Mouse (Mus musculus) limb, embryonic 12.5 days (tissue): ENCODE results near the gene Fndc9. TPM values are rescaled to one million over a fixed set of nuclear protein-coding genes. Genes with fewer than 3 reads are reported as not detected.

Experiments
- ATAC-seq: fragments of 200-750 bp; cut with Nextera tagmentation; 2 replicates; pipeline ENCODE4 v1.8.0; 2017; ENCODE audit warnings: low read depth, moderate TSS enrichment; ENCODE audit not compliant: insufficient number of reproducible peaks, insufficient read depth, low FRiP score, low TSS enrichment
- H3K27ac ChIP-seq: fragments of 300-500 bp; sonication (generic); 2 replicates; pipeline ENCODE4 v1.5.1; 2016; ENCODE audit warnings: mild to moderate bottlenecking, moderate library complexity
- H3K27me3 ChIP-seq: fragments of 300-500 bp; sonication (generic); 2 replicates; pipeline ENCODE4 v1.6.1; 2016; ENCODE audit warnings: mild to moderate bottlenecking, moderate library complexity
- H3K36me3 ChIP-seq: fragments of 300-500 bp; sonication (generic); 2 replicates; pipeline ENCODE4 v1.6.1; 2016; ENCODE audit warnings: mild to moderate bottlenecking, moderate library complexity
- H3K4me1 ChIP-seq: fragments of 300-500 bp; sonication (generic); replicated peaks from 2 replicates; pipeline ENCODE4 v1.6.1; 2016
- H3K4me2 ChIP-seq: fragments of 300-500 bp; sonication (generic); 2 replicates; pipeline ENCODE4 v1.6.1; 2016; ENCODE audit warnings: mild to moderate bottlenecking, moderate library complexity
- H3K4me3 ChIP-seq: fragments of 300-500 bp; sonication (generic); replicated peaks from 2 replicates; pipeline ENCODE4 v1.5.1; 2016; ENCODE audit warnings: mild to moderate bottlenecking
- H3K9ac ChIP-seq: fragments of 300-500 bp; sonication (generic); replicated peaks from 2 replicates; pipeline ENCODE4 v1.6.1; 2016; ENCODE audit warnings: mild to moderate bottlenecking, moderate library complexity
- H3K9me3 ChIP-seq: fragments of 300-500 bp; sonication (generic); 2 replicates; pipeline ENCODE4 v1.6.1; 2016; ENCODE audit warnings: mild to moderate bottlenecking, moderate library complexity
- WGBS: fragments of 180-500 bp; shearing (Covaris S2); methylation state at CpG from one replicate; pipeline ENCODE4 v1.1.7; 2016; 5-methylcytosine and 5-hydroxymethylcytosine counted together
- polyA plus RNA-seq: library from polyadenylated mRNA; unstranded; fragments of >200 nt; fragmentation: Nextera tagmentation; extraction: Ambion mirVana; gene quantifications from 2 replicates; pipeline ENCODE4 v1.2.1, GENCODE M21; 2016

Fndc9 gene
- 0.20 and 0.26 TPM in 2 replicates for polyA plus RNA-seq

GRCm38 (mm10) chr11:46235334-46235733, at the start of gene Fndc9:
Gene Fndc9 (plus strand): TSS chr11:46235531.
- H3K36me3 ChIP-seq: peaks cover 37% of the 10 kb centered on the region
- H3K4me1 ChIP-seq: no peaks in the 10 kb centered on the region
- no peak within 1 kb of the TSS for H3K9ac ChIP-seq
- H3K9me3 ChIP-seq: no peaks in the 10 kb centered on the region
- no peak within 1 kb of the TSS for H3K4me3 ChIP-seq
- ATAC-seq: no peak
- no peaks in the 10 kb centered on the region for H3K27me3 ChIP-seq
- no peak within 1 kb of the TSS for H3K4me2 ChIP-seq
- WGBS: 77% methylated on average over 11 of the region's 11 CpGs
- H3K27ac ChIP-seq: no peak within 1 kb of the TSS

DNA sequence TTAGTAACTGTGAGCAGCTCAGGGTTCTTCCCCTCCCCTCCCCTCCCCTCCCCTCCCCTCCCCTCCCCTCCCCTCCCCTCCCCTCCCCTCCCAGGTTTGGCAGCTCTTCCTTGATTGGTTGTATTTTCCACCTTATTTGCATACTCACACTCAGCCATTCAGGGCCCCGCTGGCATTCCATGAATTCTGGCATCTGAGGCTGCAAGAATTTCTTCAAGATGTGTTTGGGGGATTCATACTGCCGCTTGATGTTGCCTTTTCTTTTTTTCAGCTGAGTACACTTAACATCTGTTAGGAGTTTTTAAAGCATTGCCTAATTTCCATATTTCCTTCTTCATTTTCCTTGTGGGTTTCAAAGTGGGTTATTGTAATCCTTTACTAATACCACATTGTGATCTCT, 47.0 kb upstream of the Fndc9 start:
- Histone ChIP-seq H3K27me3 (no peaks in the 10 kb centered on the region), H3K36me3 (no peaks in the 10 kb centered on the region), H3K9me3 (no peaks in the 10 kb centered on the region), H3K27ac (no peak overlapping the region), H3K4me1 (peaks cover 12% of the 10 kb centered on the region), H3K4me2 (no peak overlapping the region), H3K9ac (no peak overlapping the region), H3K4me3 (no peak overlapping the region)
- no peak for ATAC-seq
- WGBS: 50% methylated on average over 1 of the region's 2 CpGs

GRCm38 (mm10) chr11:46194175-46194574, 41.2 kb upstream of the Fndc9 start:
- no peaks in the 10 kb centered on the region for H3K27me3 ChIP-seq
- H3K36me3 ChIP-seq: peaks cover 34% of the 10 kb centered on the region
- no peak overlapping the region for H3K27ac ChIP-seq
- peaks cover 4% of the 10 kb centered on the region for H3K4me1 ChIP-seq
- no peak overlapping the region for H3K4me3 ChIP-seq
- no peak for ATAC-seq
- H3K9me3 ChIP-seq: no peaks in the 10 kb centered on the region
- no peak overlapping the region for H3K9ac ChIP-seq
- 61% methylated on average over 4 of the region's 4 CpGs for WGBS
- H3K4me2 ChIP-seq: no peak overlapping the region

- H3K9ac ChIP-seq: no peak overlapping the region
- H3K4me2 ChIP-seq: no peak overlapping the region
- H3K27ac ChIP-seq: no peak overlapping the region
- peaks cover 8% of the 10 kb centered on the region; the same call in 1 of the 2 replicates for H3K4me1 ChIP-seq
- H3K27me3 ChIP-seq: no peaks in the 10 kb centered on the region
- no peak for ATAC-seq
- WGBS: 86% methylated on average over 11 of the region's 11 CpGs
- peaks cover 51% of the 10 kb centered on the region for H3K36me3 ChIP-seq
- H3K4me3 ChIP-seq: no peak overlapping the region
- H3K9me3 ChIP-seq: no peaks in the 10 kb centered on the region
Measured at GRCm38 (mm10) chr11:46200664-46201063, 34.7 kb upstream of the Fndc9 start.

GRCm38 (mm10) chr11:46201636-46202546, 33.4 kb upstream of the Fndc9 start:
- H3K36me3 ChIP-seq: peaks cover 53% of the 10 kb centered on the region
- 47% methylated on average over 20 of the region's 20 CpGs for WGBS
- H3K27me3 ChIP-seq: no peaks in the 10 kb centered on the region
- peaks cover 14% of the 10 kb centered on the region; the same call in 1 of the 2 replicates for H3K4me1 ChIP-seq
- H3K4me2 ChIP-seq: no peak overlapping the region
- H3K9ac ChIP-seq: no peak overlapping the region
- no peak overlapping the region for H3K4me3 ChIP-seq
- no peak overlapping the region for H3K27ac ChIP-seq
- H3K9me3 ChIP-seq: no peaks in the 10 kb centered on the region
- no peak for ATAC-seq

GRCm38 (mm10) chr11:46202547-46202887, 32.8 kb upstream of the Fndc9 start:
- no peak for ATAC-seq
- Histone ChIP-seq H3K9me3 (no peaks in the 10 kb centered on the region), H3K4me3 (no peak overlapping the region), H3K9ac (no peak overlapping the region), H3K36me3 (peaks cover 56% of the 10 kb centered on the region), H3K4me2 (no peak overlapping the region), H3K27ac (no peak overlapping the region), H3K27me3 (no peaks in the 10 kb centered on the region), H3K4me1 (peaks cover 14% of the 10 kb centered on the region; the same call in 1 of the 2 replicates)
- 55% methylated on average over 10 of the region's 10 CpGs for WGBS

DNA sequence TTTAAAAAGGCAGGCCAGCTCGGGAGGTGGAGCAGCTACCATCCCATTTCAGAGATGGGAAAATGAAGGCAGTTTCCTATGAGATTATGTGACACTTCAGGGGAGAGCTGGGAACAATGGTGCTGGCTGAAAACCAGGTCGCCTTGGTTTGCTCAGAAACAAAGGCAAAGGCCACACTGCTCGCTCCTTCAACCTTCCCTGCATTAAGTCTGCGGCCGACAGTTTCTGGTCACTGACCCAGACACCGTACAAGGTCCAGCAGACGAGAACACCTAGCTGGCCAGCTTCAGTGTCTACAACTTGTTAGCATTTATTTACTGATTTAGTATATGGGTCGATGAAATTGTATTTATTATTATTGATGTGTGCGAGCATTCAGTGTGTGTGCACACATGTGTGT, 30.5 kb upstream of the Fndc9 start:
- 90% methylated on average over 9 of the region's 9 CpGs for WGBS
- no peak overlapping the region for H3K9ac ChIP-seq
- no peak overlapping the region for H3K4me3 ChIP-seq
- H3K36me3 ChIP-seq: peaks cover 39% of the 10 kb centered on the region; the same call in 1 of the 2 replicates
- no peak overlapping the region for H3K27ac ChIP-seq
- H3K27me3 ChIP-seq: no peaks in the 10 kb centered on the region
- no peak for ATAC-seq
- no peak overlapping the region for H3K4me2 ChIP-seq
- H3K9me3 ChIP-seq: no peaks in the 10 kb centered on the region
- peaks cover 14% of the 10 kb centered on the region; the same call in 1 of the 2 replicates for H3K4me1 ChIP-seq

DNA sequence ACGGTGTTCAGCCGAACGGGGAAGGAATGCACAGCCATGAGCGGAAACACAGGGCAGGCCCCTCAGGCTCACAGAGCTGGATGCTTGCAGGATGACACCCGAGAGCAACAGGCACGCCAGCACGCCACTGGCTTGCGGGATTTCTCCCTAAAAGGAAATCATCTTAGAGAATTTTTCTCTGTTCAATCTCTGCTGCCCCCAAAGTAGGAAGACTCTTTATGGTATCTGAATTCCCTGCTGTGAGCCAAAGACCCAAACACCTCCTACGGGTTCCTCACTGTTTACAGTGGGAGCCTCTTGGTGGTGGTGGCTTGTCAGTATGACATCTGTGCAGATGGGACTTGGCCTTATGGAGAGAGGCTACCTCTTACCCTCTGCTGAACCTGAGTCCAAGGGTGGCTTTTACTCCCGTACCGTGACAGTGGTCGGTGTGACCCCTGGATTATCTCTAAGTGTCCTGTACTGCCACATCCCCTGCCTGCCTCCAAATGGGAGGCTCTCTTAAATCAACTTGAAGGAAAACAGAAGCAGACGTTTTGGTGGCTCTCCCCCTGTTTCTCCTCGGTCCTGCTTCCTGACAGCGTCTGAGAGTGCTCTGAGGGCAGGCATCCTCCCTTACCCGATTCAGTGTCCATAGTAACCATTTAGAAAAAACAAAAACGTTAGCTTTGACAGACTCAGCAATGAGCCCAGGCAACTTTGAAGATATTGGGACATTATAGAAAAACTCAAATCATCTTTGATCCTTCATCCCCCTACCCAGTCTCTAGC, 29.5 kb upstream of the Fndc9 start:
- Histone ChIP-seq H3K36me3 (peaks cover 30% of the 10 kb centered on the region; the same call in 1 of the 2 replicates), H3K4me3 (no peak overlapping the region), H3K9me3 (no peaks in the 10 kb centered on the region), H3K4me1 (peaks cover 14% of the 10 kb centered on the region; the same call in 1 of the 2 replicates), H3K9ac (no peak overlapping the region), H3K27ac (no peak overlapping the region), H3K4me2 (no peak overlapping the region), H3K27me3 (no peaks in the 10 kb centered on the region)
- ATAC-seq: no peak
- 42% methylated on average over 17 of the region's 17 CpGs for WGBS

- Histone ChIP-seq H3K4me1 (peaks cover 35% of the 10 kb centered on the region), H3K36me3 (peaks cover 29% of the 10 kb centered on the region; the same call in 1 of the 2 replicates), H3K27ac (no peak overlapping the region), H3K9me3 (no peaks in the 10 kb centered on the region), H3K27me3 (no peaks in the 10 kb centered on the region), H3K9ac (no peak overlapping the region), H3K4me2 (no peak overlapping the region), H3K4me3 (no peak overlapping the region)
- WGBS: 70% methylated on average over 2 of the region's 2 CpGs
- no peak for ATAC-seq
Measured at GRCm38 (mm10) chr11:46209884-46210283, 25.4 kb upstream of the Fndc9 start.

- Histone ChIP-seq H3K9me3 (no peaks in the 10 kb centered on the region), H3K27ac (no peak overlapping the region), H3K9ac (no peak overlapping the region), H3K4me3 (no peak overlapping the region), H3K4me1 (peaks cover 33% of the 10 kb centered on the region), H3K27me3 (no peaks in the 10 kb centered on the region), H3K4me2 (no peak overlapping the region), H3K36me3 (peaks cover 13% of the 10 kb centered on the region; the same call in 1 of the 2 replicates)
- ATAC-seq: no peak
- 36% methylated on average over 3 of the region's 3 CpGs for WGBS
Measured at GRCm38 (mm10) chr11:46211858-46212257, 23.5 kb upstream of the Fndc9 start.

- H3K9me3 ChIP-seq: no peaks in the 10 kb centered on the region
- peaks cover 33% of the 10 kb centered on the region for H3K4me1 ChIP-seq
- H3K4me2 ChIP-seq: peak overlapping the region; percentile 2; the same call in 1 of the 2 replicates
- ATAC-seq: peak; percentile 89
- no peaks in the 10 kb centered on the region for H3K27me3 ChIP-seq
- peak overlapping the region; percentile 93 for H3K27ac ChIP-seq
- H3K36me3 ChIP-seq: no peaks in the 10 kb centered on the region
- no peak overlapping the region for H3K4me3 ChIP-seq
- 31% methylated on average over 5 of the region's 5 CpGs for WGBS
- peak overlapping the region; percentile 24; the same call in 1 of the 2 replicates for H3K9ac ChIP-seq
Measured at GRCm38 (mm10) chr11:46213844-46214243, 21.5 kb upstream of the Fndc9 start.
